Mouse (Mus musculus): Measurements from ENCODE around the gene Eps8l2. TPM values are rescaled to one million over a fixed set of nuclear protein-coding genes. Genes with fewer than 3 reads are reported as not detected.

Eps8l2 gene
- polyA plus RNA-seq (2015; fragmentation: Nextera tagmentation; extraction: Ambion mirVana), result 0.67 and 0.93 TPM in 2 replicates

GRCm38 (mm10) chr7:141338576-141339131, at the start of gene Eps8l2:
Gene Eps8l2, plus strand, starts transcription at chr7:141338880.
- 6% methylated on average over 23 of the region's 23 CpGs for whole genome bisulfite sequencing

GRCm38 (mm10) chr7:141291921-141292582, 46.6 kb upstream of the Eps8l2 start, which contains the start of gene Drd4:
Gene Drd4, plus strand, starts transcription at chr7:141292006.
- peak; percentile 79 for ATAC-seq
- 1% methylated on average over 46 of the region's 46 CpGs for WGBS
- Histone ChIP-seq H3K9ac (replicated peaks; ENCODE audit: low read depth, low read length) (peak within 1 kb of the TSS; percentile 76), H3K9me3 (ENCODE audit: control insufficient read depth, low read length) (no peaks in the 10 kb centered on the region), H3K27me3 (replicated peaks; ENCODE audit: control insufficient read depth, insufficient read depth, low read length) (peaks cover 35% of the 10 kb centered on the region), H3K4me3 (replicated peaks; ENCODE audit: low read length) (peak within 1 kb of the TSS; percentile 58), H3K27ac (ENCODE audit: low read length) (no peak within 1 kb of the TSS), H3K4me1 (replicated peaks; ENCODE audit: control insufficient read depth, insufficient read depth, low read length) (peaks cover 20% of the 10 kb centered on the region), H3K4me2 (ENCODE audit: low read length) (peak within 1 kb of the TSS; percentile 96), H3K36me3 (ENCODE audit: control insufficient read depth, insufficient read depth) (peaks cover 3% of the 10 kb centered on the region; the same call in 1 of the 2 replicates)

More at GRCm38 (mm10) chr7:141338576-141339131, at the start of gene Eps8l2:
- Histone ChIP-seq H3K4me1 (replicated peaks; ENCODE audit: control insufficient read depth, insufficient read depth, low read length) (peaks cover 5% of the 10 kb centered on the region; the same call in 1 of the 2 replicates), H3K36me3 (ENCODE audit: control insufficient read depth, insufficient read depth) (no peaks in the 10 kb centered on the region), H3K9me3 (ENCODE audit: control insufficient read depth, low read length) (no peaks in the 10 kb centered on the region), H3K27ac (ENCODE audit: low read length) (no peak within 1 kb of the TSS), H3K4me3 (replicated peaks; ENCODE audit: low read length) (no peak within 1 kb of the TSS), H3K27me3 (replicated peaks; ENCODE audit: control insufficient read depth, insufficient read depth, low read length) (0 out of 2 replicates have a peak, but pooled peaks cover 3% of the 10 kb centered on the region), H3K9ac (replicated peaks; ENCODE audit: low read depth, low read length) (peak within 1 kb of the TSS; percentile 30; the same call in 1 of the 2 replicates), H3K4me2 (ENCODE audit: low read length) (no peak within 1 kb of the TSS)
- no peak for ATAC-seq

GRCm38 (mm10) chr7:141292583-141293388, 45.9 kb upstream of the Eps8l2 start:
- Histone ChIP-seq H3K4me3 (replicated peaks; ENCODE audit: low read length) (peak overlapping the region; percentile 58), H3K9me3 (ENCODE audit: control insufficient read depth, low read length) (no peaks in the 10 kb centered on the region), H3K36me3 (ENCODE audit: control insufficient read depth, insufficient read depth) (peaks cover 7% of the 10 kb centered on the region; the same call in 1 of the 2 replicates), H3K4me2 (ENCODE audit: low read length) (peak overlapping the region; percentile 96), H3K27ac (ENCODE audit: low read length) (no peak overlapping the region), H3K27me3 (replicated peaks; ENCODE audit: control insufficient read depth, insufficient read depth, low read length) (peaks cover 35% of the 10 kb centered on the region), H3K4me1 (replicated peaks; ENCODE audit: control insufficient read depth, insufficient read depth, low read length) (peaks cover 20% of the 10 kb centered on the region), H3K9ac (replicated peaks; ENCODE audit: low read depth, low read length) (peak overlapping the region; percentile 76)
- no peak for ATAC-seq
- 37% methylated on average over 15 of the region's 15 CpGs for WGBS

- peak overlapping the region; percentile 38 for H3K4me3 ChIP-seq (replicated peaks; ENCODE audit: low read length)
- no peak for ATAC-seq
- H3K4me1 ChIP-seq (replicated peaks; ENCODE audit: control insufficient read depth, insufficient read depth, low read length), result peaks cover 20% of the 10 kb centered on the region
- 1% methylated on average over 50 of the region's 53 CpGs for WGBS
- H3K36me3 ChIP-seq (ENCODE audit: control insufficient read depth, insufficient read depth), result peaks cover 7% of the 10 kb centered on the region; the same call in 1 of the 2 replicates
- H3K9ac ChIP-seq (replicated peaks; ENCODE audit: low read depth, low read length), result peak overlapping the region; percentile 46
- peak overlapping the region; percentile 62 for H3K4me2 ChIP-seq (ENCODE audit: low read length)
- no peaks in the 10 kb centered on the region for H3K9me3 ChIP-seq (ENCODE audit: control insufficient read depth, low read length)
- H3K27me3 ChIP-seq (replicated peaks; ENCODE audit: control insufficient read depth, insufficient read depth, low read length), result peaks cover 35% of the 10 kb centered on the region
- H3K27ac ChIP-seq (ENCODE audit: low read length), result no peak overlapping the region
Observed at GRCm38 (mm10) chr7:141293852-141294471, 44.7 kb upstream of the Eps8l2 start.

DNA sequence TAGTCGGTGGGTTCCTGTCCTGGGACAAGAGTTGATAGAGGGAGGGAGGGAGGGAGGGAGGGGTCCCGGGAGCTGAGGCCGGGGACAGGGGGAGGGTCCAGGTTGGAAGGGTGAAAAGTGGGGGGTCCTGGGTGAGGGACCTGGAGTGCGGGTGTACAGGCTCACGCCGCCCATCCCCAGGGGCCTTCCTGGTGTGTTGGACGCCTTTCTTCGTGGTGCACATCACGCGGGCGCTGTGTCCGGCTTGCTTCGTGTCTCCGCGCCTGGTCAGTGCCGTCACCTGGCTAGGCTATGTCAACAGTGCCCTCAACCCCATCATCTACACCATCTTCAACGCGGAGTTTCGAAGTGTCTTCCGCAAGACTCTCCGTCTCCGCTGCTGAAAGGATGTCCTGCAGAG, 44.2 kb upstream of the Eps8l2 start:
- H3K4me3 ChIP-seq (replicated peaks; ENCODE audit: low read length), result peak overlapping the region; percentile 38; the same call in 1 of the 2 replicates
- H3K4me1 ChIP-seq (replicated peaks; ENCODE audit: control insufficient read depth, insufficient read depth, low read length), result peaks cover 20% of the 10 kb centered on the region
- no peak overlapping the region for H3K27ac ChIP-seq (ENCODE audit: low read length)
- 6% methylated on average over 22 of the region's 22 CpGs for WGBS
- peaks cover 35% of the 10 kb centered on the region for H3K27me3 ChIP-seq (replicated peaks; ENCODE audit: control insufficient read depth, insufficient read depth, low read length)
- H3K36me3 ChIP-seq (ENCODE audit: control insufficient read depth, insufficient read depth), result peaks cover 7% of the 10 kb centered on the region; the same call in 1 of the 2 replicates
- ATAC-seq, result no peak
- H3K4me2 ChIP-seq (ENCODE audit: low read length), result peak overlapping the region; percentile 62
- no peaks in the 10 kb centered on the region for H3K9me3 ChIP-seq (ENCODE audit: control insufficient read depth, low read length)
- no peak overlapping the region; the same call in 1 of the 2 replicates for H3K9ac ChIP-seq (replicated peaks; ENCODE audit: low read depth, low read length)

- ATAC-seq, result no peak
- H3K4me3 ChIP-seq (replicated peaks; ENCODE audit: low read length), result no peak overlapping the region
- peaks cover 24% of the 10 kb centered on the region for H3K27me3 ChIP-seq (replicated peaks; ENCODE audit: control insufficient read depth, insufficient read depth, low read length)
- WGBS, result 90% methylated on average over 3 of the region's 3 CpGs
- H3K27ac ChIP-seq (ENCODE audit: low read length), result no peak overlapping the region
- H3K4me2 ChIP-seq (ENCODE audit: low read length), result no peak overlapping the region
- peaks cover 12% of the 10 kb centered on the region for H3K4me1 ChIP-seq (replicated peaks; ENCODE audit: control insufficient read depth, insufficient read depth, low read length)
- no peak overlapping the region for H3K9ac ChIP-seq (replicated peaks; ENCODE audit: low read depth, low read length)
- no peaks in the 10 kb centered on the region for H3K9me3 ChIP-seq (ENCODE audit: control insufficient read depth, low read length)
- H3K36me3 ChIP-seq (ENCODE audit: control insufficient read depth, insufficient read depth), result peaks cover 25% of the 10 kb centered on the region
Observed at GRCm38 (mm10) chr7:141297926-141298650, 40.6 kb upstream of the Eps8l2 start.

DNA sequence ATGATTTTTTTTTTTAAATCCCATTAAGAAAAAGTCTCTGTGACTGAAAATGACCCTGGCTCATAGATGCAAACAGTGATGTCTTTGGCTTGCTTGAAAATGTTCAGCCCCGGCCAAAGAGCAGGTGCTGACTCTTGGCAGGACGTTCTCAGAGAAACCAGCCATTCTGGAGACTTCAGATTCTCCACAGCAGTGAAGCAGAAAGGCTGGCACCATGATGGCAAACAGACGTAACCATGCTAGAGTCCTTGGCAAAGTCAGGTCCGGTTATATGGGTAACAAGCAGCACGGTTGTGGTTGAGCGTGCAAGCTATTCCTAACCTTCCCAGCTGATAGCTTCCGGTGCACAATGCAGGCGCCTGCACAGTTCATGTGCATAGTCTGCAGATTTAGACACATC, 39.5 kb upstream of the Eps8l2 start:
- no peak overlapping the region for H3K4me2 ChIP-seq (ENCODE audit: low read length)
- no peak overlapping the region for H3K4me3 ChIP-seq (replicated peaks; ENCODE audit: low read length)
- H3K36me3 ChIP-seq (ENCODE audit: control insufficient read depth, insufficient read depth), result peaks cover 32% of the 10 kb centered on the region
- H3K27me3 ChIP-seq (replicated peaks; ENCODE audit: control insufficient read depth, insufficient read depth, low read length), result peaks cover 15% of the 10 kb centered on the region
- no peaks in the 10 kb centered on the region for H3K9me3 ChIP-seq (ENCODE audit: control insufficient read depth, low read length)
- 95% methylated on average over 8 of the region's 8 CpGs for WGBS
- ATAC-seq, result no peak
- H3K27ac ChIP-seq (ENCODE audit: low read length), result no peak overlapping the region
- peaks cover 5% of the 10 kb centered on the region for H3K4me1 ChIP-seq (replicated peaks; ENCODE audit: control insufficient read depth, insufficient read depth, low read length)
- no peak overlapping the region for H3K9ac ChIP-seq (replicated peaks; ENCODE audit: low read depth, low read length)

GRCm38 (mm10) chr7:141301386-141301785, 37.3 kb upstream of the Eps8l2 start:
- no peaks in the 10 kb centered on the region for H3K27me3 ChIP-seq (replicated peaks; ENCODE audit: control insufficient read depth, insufficient read depth, low read length)
- peaks cover 44% of the 10 kb centered on the region for H3K36me3 ChIP-seq (ENCODE audit: control insufficient read depth, insufficient read depth)
- no peak overlapping the region for H3K4me3 ChIP-seq (replicated peaks; ENCODE audit: low read length)
- WGBS, result 98% methylated on average over 9 of the region's 9 CpGs
- no peak overlapping the region for H3K9ac ChIP-seq (replicated peaks; ENCODE audit: low read depth, low read length)
- no peak overlapping the region for H3K27ac ChIP-seq (ENCODE audit: low read length)
- no peaks in the 10 kb centered on the region for H3K9me3 ChIP-seq (ENCODE audit: control insufficient read depth, low read length)
- no peak for ATAC-seq
- H3K4me2 ChIP-seq (ENCODE audit: low read length), result no peak overlapping the region
- no peaks in the 10 kb centered on the region for H3K4me1 ChIP-seq (replicated peaks; ENCODE audit: control insufficient read depth, insufficient read depth, low read length)
